Mouse (Mus musculus) urinary bladder, postnatal 36 days (tissue): ENCODE data around the gene Eif2d.
"Not testable (repeated sequence)": the region's sequence is repeated elsewhere in the genome, so short reads cannot be mapped to it uniquely, and the experiment has no call there.

Experiments
- DNase-seq, 2 experiments: peaks; one replicate each; pipeline ENCODE4 v3.0.0; 2022; ENCODE audit warnings: low spot score in 2 of 2, mixed read lengths in 1 of 2

Eif2d gene

GRCm38 (mm10) chr1:131139102-131140095, 13.6 kb upstream of the Eif2d start:
- no peak for DNase-seq

GRCm38 (mm10) chr1:131141449-131141848, 11.5 kb upstream of the Eif2d start:
- DNase-seq, result no peak

GRCm38 (mm10) chr1:131142472-131142871, 10.5 kb upstream of the Eif2d start:
- no peak for DNase-seq

GRCm38 (mm10) chr1:131145222-131145621, 7.8 kb upstream of the Eif2d start:
- DNase-seq, result not testable (repeated sequence)

GRCm38 (mm10) chr1:131146181-131146614, 6.8 kb upstream of the Eif2d start:
- DNase-seq, result no peak

- no peak for DNase-seq
Measured at GRCm38 (mm10) chr1:131149496-131149895, 3.5 kb upstream of the Eif2d start.

- peak in 1 of 2 experiments; percentile 29 for DNase-seq
Measured at GRCm38 (mm10) chr1:131155456-131155855, 2.5 kb downstream of the Eif2d start.

- DNase-seq, result not testable (repeated sequence)
Measured at GRCm38 (mm10) chr1:131159573-131160327, 6.8 kb downstream of the Eif2d start.

GRCm38 (mm10) chr1:131161091-131161490, 8.1 kb downstream of the Eif2d start:
- DNase-seq, result no peak

GRCm38 (mm10) chr1:131164427-131164826, 11.4 kb downstream of the Eif2d start:
- DNase-seq, result no peak

GRCm38 (mm10) chr1:131167612-131168011, 14.6 kb downstream of the Eif2d start:
- no peak for DNase-seq

GRCm38 (mm10) chr1:131173001-131173400, 20.0 kb downstream of the Eif2d start:
- no peak for DNase-seq

- no peak for DNase-seq
Measured at GRCm38 (mm10) chr1:131173809-131174208, 20.8 kb downstream of the Eif2d start.

GRCm38 (mm10) chr1:131174299-131174861, 21.4 kb downstream of the Eif2d start:
- no peak for DNase-seq

- no peak for DNase-seq
Measured at GRCm38 (mm10) chr1:131175189-131175588, 22.2 kb downstream of the Eif2d start.

GRCm38 (mm10) chr1:131175819-131176218, 22.8 kb downstream of the Eif2d start:
- no peak for DNase-seq

- no peak for DNase-seq
Measured at GRCm38 (mm10) chr1:131177249-131177648, 24.3 kb downstream of the Eif2d start.

GRCm38 (mm10) chr1:131178083-131178482, 25.1 kb downstream of the Eif2d start:
- no peak for DNase-seq

- no peak for DNase-seq
Measured at GRCm38 (mm10) chr1:131180386-131180785, 27.4 kb downstream of the Eif2d start.

- peak; percentile 68 to 80 for DNase-seq
Measured at GRCm38 (mm10) chr1:131181642-131182527, 28.9 kb downstream of the Eif2d start.

- DNase-seq, result no peak
Measured at GRCm38 (mm10) chr1:131183201-131183600, 30.2 kb downstream of the Eif2d start.
